Mouse (Mus musculus) myocyte (in vitro differentiated cells): Measurements from ENCODE around the gene Tubgcp2. TPM values are rescaled to one million over a fixed set of nuclear protein-coding genes. Genes with fewer than 3 reads are reported as not detected.

Experiments
- H3K27me3 ChIP-seq: one replicate; pipeline ENCODE4 v1.6.1; 2011; ENCODE audit not compliant: control insufficient read depth, insufficient read depth, insufficient read length
- H3K36me3 ChIP-seq: one replicate; pipeline ENCODE4 v1.6.1; 2011; ENCODE audit not compliant: control insufficient read depth, insufficient read depth
- H3K4me2 ChIP-seq: one replicate; pipeline ENCODE4 v1.6.1; 2011; ENCODE audit warnings: low read depth, control low read depth
- H3K4me3 ChIP-seq: one replicate; pipeline ENCODE4 v1.5.1; 2011; ENCODE audit warnings: mild to moderate bottlenecking, control low read depth, moderate library complexity
- H3K79me2 ChIP-seq: one replicate; pipeline ENCODE4 v1.6.1; 2011; ENCODE audit not compliant: control insufficient read depth, insufficient read depth
- H3ac ChIP-seq: one replicate; pipeline ENCODE4 v1.6.1; 2011; ENCODE audit not compliant: control insufficient read depth, insufficient read length
- CEBPB ChIP-seq: IDR thresholded peaks from 2 replicates; pipeline ENCODE4 v1.6.1; 2011; ENCODE audit warnings: mild to moderate bottlenecking, moderate library complexity; ENCODE audit not compliant: poor library complexity, insufficient read depth, severe bottlenecking
- E2F4 ChIP-seq: IDR thresholded peaks from one replicate; pipeline ENCODE4 v1.6.1; 2011; ENCODE audit warnings: mild to moderate bottlenecking, control low read depth, moderate library complexity; ENCODE audit not compliant: insufficient read depth
- MAX ChIP-seq: IDR thresholded peaks from one replicate; pipeline ENCODE4 v1.6.1; 2011; ENCODE audit warnings: low read depth, mild to moderate bottlenecking, control low read depth
- MYOD1 ChIP-seq, 3 experiments: IDR thresholded peaks; one replicate each; pipeline ENCODE4 v1.6.1; 2011; ENCODE audit warnings: control low read depth in 2 of 3, low read depth in 2 of 3, mild to moderate bottlenecking in 2 of 3, moderate library complexity in 1 of 3; ENCODE audit not compliant: insufficient read length in 2 of 3, control insufficient read depth in 1 of 3
- MYOG ChIP-seq, 3 experiments: IDR thresholded peaks; one replicate each; pipeline ENCODE4 v1.6.1; 2011; ENCODE audit warnings: control low read depth in 2 of 3, low read depth in 2 of 3, mild to moderate bottlenecking in 2 of 3; ENCODE audit not compliant: insufficient read length in 2 of 3, control insufficient read depth in 1 of 3, insufficient read depth in 1 of 3
- POLR2A ChIP-seq: IDR thresholded peaks from one replicate; pipeline ENCODE4 v1.6.1; 2011; ENCODE audit warnings: low read depth, mild to moderate bottlenecking, control low read depth, moderate library complexity; ENCODE audit not compliant: insufficient read length
- POLR2AphosphoS2 ChIP-seq: IDR thresholded peaks from one replicate; pipeline ENCODE4 v1.6.1; 2011; ENCODE audit warnings: low read depth, control low read depth; ENCODE audit not compliant: insufficient read length
- REST ChIP-seq: IDR thresholded peaks from one replicate; pipeline ENCODE4 v1.6.1; 2011; ENCODE audit warnings: mild to moderate bottlenecking, control low read depth, moderate library complexity; ENCODE audit not compliant: insufficient read depth, insufficient read length
- SRF ChIP-seq: IDR thresholded peaks from one replicate; pipeline ENCODE4 v1.6.1; 2011; ENCODE audit warnings: low read depth; ENCODE audit not compliant: control insufficient read depth, insufficient read length
- TCF12 ChIP-seq: IDR thresholded peaks from one replicate; pipeline ENCODE4 v1.6.1; 2011; ENCODE audit warnings: mild to moderate bottlenecking, control low read depth; ENCODE audit not compliant: poor library complexity, insufficient read depth, severe bottlenecking
- TCF3 ChIP-seq: IDR thresholded peaks from one replicate; pipeline ENCODE4 v1.6.1; 2011; ENCODE audit warnings: low read depth, control low read depth; ENCODE audit not compliant: insufficient read length
- USF1 ChIP-seq: IDR thresholded peaks from one replicate; pipeline ENCODE4 v1.6.1; 2011; ENCODE audit warnings: low read depth, mild to moderate bottlenecking, control low read depth, moderate library complexity
- polyA plus RNA-seq: library from polyadenylated mRNA; unstranded; fragments of >200 nt; fragmentation: generic; extraction: Trizol; gene quantifications from one replicate; pipeline ENCODE4 v1.2.1, GENCODE M21; 2012; ENCODE audit warnings: missing spikeins

Tubgcp2 gene
- polyA plus RNA-seq, 1 experiment, result 22.1 TPM

DNA sequence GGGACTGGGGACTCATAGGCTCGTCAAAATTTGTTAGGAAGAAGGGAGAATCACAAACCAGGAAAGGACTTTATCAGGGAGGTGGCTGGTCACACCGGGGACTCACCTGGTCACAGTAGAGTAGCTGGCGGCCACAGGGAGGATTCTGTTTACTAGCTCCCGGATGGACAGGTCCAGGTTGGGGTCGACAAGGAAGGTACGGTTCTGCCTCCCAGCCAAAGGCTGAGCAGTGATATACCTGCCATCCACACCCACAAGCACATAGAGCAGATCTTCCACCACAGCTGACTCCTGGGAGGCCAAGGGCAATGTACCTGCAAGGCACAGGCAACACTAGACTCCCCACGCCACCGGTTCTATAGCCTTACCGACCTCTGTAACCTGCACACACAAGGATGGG lies 28.7 kb downstream of the Tubgcp2 start:
- Histone ChIP-seq H3K79me2 (no peaks in the 10 kb centered on the region), H3K4me3 (no peak overlapping the region), H3K4me2 (no peak overlapping the region), H3K27me3 (no peaks in the 10 kb centered on the region), H3K36me3 (peaks cover 6% of the 10 kb centered on the region), H3ac (no peak overlapping the region)
- TF ChIP-seq USF1 (no peak), SRF (no peak), MAX (no peak)

DNA sequence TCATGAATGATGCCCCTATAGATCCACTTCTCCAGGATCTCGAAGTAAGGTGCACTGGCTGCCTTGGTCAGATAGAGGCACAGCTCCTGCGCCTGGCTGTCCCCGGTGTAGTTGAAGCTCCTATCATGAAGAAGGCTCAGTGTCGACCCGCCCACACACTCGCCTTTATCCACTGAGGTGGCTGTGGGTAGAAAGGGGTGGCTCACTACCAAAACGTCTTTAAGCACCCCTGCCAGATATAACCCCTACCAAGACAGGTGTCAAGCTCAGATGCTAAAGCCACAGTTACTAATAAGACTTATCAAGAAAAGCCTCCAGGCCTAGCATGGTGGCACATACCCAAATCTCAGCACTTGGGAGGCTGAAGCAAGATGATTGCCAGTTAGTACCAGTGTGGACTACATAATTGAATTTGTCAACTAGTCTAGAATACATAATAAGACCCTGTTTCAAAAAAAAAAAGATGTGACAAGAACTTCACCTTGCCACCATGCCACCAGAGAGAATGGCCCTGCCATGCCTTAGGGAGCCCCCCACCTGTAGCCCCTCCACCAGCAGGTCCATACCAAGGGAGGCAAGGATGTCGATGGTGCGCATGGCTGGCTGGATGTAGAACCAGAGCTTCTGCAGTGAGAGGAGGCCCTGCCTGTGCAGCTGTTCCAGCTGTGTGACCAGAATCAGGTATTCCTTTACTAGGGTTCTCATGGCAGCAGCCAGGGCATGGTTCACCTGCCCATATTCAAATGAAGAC lies 29.4 kb downstream of the Tubgcp2 start:
- peaks cover 6% of the 10 kb centered on the region for H3K36me3 ChIP-seq

DNA sequence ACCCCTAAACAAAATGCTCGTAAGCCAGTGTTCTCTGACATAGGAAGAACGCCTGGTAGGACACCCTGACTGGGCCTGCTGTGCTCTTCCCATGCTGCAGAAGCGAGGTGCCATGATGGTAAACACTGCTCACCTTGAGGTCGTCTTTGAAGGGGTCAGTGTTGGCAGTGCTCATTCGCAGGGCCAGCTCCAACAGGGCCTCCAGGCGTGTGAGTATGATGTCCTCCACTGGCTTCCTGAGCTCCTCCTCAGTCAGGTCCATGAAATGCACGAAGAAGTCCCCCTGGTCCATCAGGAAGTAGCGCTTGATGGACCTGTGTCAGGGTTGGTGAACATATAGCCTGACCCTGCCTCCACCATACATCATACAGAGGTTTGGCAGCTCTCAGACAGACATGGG lies 31.8 kb downstream of the Tubgcp2 start:
- Histone ChIP-seq H3K79me2 (no peaks in the 10 kb centered on the region), H3K4me3 (no peak overlapping the region), H3K27me3 (no peaks in the 10 kb centered on the region), H3K36me3 (peaks cover 6% of the 10 kb centered on the region), H3ac (no peak overlapping the region), H3K4me2 (no peak overlapping the region)
- no peak for TF ChIP-seq MYOG (IDR thresholded peaks at IDR 0.05; ENCODE audit: control insufficient read depth in 1 of 3, insufficient read depth in 1 of 3, insufficient read length in 2 of 3, low read depth in 2 of 3)
- TF ChIP-seq REST, result no peak
- no peak for TF ChIP-seq E2F4
- TF ChIP-seq MAX, result no peak
- no peak for TF ChIP-seq USF1
- no peak for TF ChIP-seq CEBPB
- TF ChIP-seq POLR2A, result no peak
- TF ChIP-seq SRF, result no peak
- TF ChIP-seq MYOD1 (IDR thresholded peaks at IDR 0.05; ENCODE audit: control insufficient read depth in 1 of 3, insufficient read length in 2 of 3, low read depth in 2 of 3), result no peak
- TF ChIP-seq TCF3, result no peak
- no peak for TF ChIP-seq POLR2AphosphoS2
- TF ChIP-seq TCF12, result no peak

More for the DNA sequence above, 29.4 kb downstream of the Tubgcp2 start:
- H3K27me3 ChIP-seq, result no peaks in the 10 kb centered on the region
- H3K4me3 ChIP-seq, result no peak overlapping the region
- H3ac ChIP-seq, result no peak overlapping the region
- no peak for TF ChIP-seq MYOG (IDR thresholded peaks at IDR 0.05; ENCODE audit: control insufficient read depth in 1 of 3, insufficient read depth in 1 of 3, insufficient read length in 2 of 3, low read depth in 2 of 3)
- TF ChIP-seq POLR2A, result no peak
- no peak for TF ChIP-seq SRF
- no peak for TF ChIP-seq POLR2AphosphoS2
- no peak for TF ChIP-seq TCF12
- TF ChIP-seq MAX, result no peak
- no peak for TF ChIP-seq REST
- no peak for TF ChIP-seq E2F4
- no peak for TF ChIP-seq CEBPB
- no peak for TF ChIP-seq USF1
- TF ChIP-seq TCF3, result no peak
- no peak for TF ChIP-seq MYOD1 (IDR thresholded peaks at IDR 0.05; ENCODE audit: control insufficient read depth in 1 of 3, insufficient read length in 2 of 3, low read depth in 2 of 3)
- H3K4me2 ChIP-seq, result no peak overlapping the region
- no peaks in the 10 kb centered on the region for H3K79me2 ChIP-seq

DNA sequence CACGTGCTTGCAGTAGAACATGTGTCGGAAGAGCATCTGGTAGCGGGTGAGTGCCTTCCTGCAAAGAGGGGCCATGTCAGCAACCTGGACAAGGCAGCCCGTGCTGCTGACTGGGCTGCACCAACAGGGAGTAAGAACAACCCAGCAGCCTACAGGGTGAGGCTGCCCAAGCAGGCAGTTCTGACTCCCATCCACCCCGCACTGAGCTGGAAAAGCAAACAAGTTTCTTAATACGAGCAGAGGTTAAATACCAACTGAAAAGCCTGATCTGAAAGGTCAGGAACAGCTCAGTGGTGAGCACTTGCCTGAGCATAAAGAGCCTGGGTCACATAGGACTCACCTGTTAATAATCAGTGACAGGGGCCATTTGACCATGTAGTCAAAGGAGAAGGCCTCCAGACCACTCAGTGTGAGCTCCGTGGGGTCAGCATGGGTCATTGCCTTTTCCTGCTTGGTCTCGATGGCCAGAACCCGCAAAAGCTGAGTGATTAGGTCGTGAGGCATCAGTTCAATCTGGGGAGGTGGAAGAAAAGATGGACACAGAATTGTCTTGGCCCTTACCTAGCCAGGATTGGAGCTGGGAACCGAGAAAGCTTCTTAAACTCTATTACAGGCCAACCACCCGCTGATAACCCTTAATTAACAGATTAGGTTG lies 35.3 kb downstream of the Tubgcp2 start:
- Histone ChIP-seq H3K36me3 (peaks cover 1% of the 10 kb centered on the region), H3K79me2 (no peaks in the 10 kb centered on the region), H3K27me3 (no peaks in the 10 kb centered on the region), H3K4me3 (no peak overlapping the region), H3K4me2 (no peak overlapping the region), H3ac (no peak overlapping the region)
- TF ChIP-seq POLR2AphosphoS2, result no peak
- TF ChIP-seq CEBPB, result no peak

DNA sequence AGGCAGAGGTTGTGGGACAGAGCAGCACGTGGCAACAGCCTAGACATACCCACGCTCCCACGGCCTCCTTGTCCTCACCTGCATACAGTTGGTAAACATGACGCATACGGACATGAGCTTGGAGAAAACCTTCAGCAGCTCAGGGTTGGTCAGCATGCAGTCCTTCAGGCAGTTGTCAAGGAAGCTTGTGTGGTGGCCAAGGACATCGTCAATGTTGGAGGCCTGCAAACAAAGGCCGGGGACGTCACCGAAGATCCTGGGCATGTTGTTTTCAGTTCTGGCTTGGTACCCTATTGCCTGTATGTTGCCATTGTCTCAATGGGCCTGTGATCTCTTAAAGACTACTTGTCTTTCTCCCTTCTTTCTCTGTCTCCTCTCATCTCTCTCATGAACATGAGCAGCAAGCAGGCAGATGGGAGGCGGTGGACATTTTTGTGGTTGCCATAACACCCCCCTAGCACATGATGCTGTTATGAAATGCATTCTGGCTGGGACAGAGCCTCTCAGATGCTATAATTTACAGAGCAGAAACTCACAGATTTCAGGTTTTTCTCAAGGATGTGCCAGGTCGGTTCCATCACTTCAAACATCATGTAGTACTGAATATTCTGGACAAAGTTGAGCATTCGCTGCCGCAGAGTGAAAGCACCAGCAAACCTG lies 37.6 kb downstream of the Tubgcp2 start:
- TF ChIP-seq MAX (no peak), POLR2AphosphoS2 (no peak), TCF12 (no peak), E2F4 (no peak), USF1 (no peak), REST (no peak), TCF3 (no peak), POLR2A (no peak)
- no peak overlapping the region for H3ac ChIP-seq
- H3K27me3 ChIP-seq, result no peaks in the 10 kb centered on the region
- no peaks in the 10 kb centered on the region for H3K79me2 ChIP-seq
- H3K4me3 ChIP-seq, result no peak overlapping the region
- H3K4me2 ChIP-seq, result no peak overlapping the region
- H3K36me3 ChIP-seq, result peaks cover 5% of the 10 kb centered on the region
